Mouse (Mus musculus) forebrain, embryonic 15.5 days (tissue): ENCODE measurements around the gene Tmem174. TPM values are rescaled to one million over a fixed set of nuclear protein-coding genes. Genes with fewer than 3 reads are reported as not detected.
A peak's percentile ranks its signal among the peaks of the same experiment; 100 is the strongest.

Experiments
- ATAC-seq: fragments of 200-750 bp; cut with Nextera tagmentation; replicated peaks from 2 replicates; pipeline ENCODE4 v1.8.0; 2017; ENCODE audit warnings: mild to moderate bottlenecking, moderate TSS enrichment, moderate library complexity
- H3K27ac ChIP-seq: fragments of 300-500 bp; sonication (generic); replicated peaks from 2 replicates; pipeline ENCODE4 v1.5.1; 2015; ENCODE audit warnings: mild to moderate bottlenecking, inconsistent platforms
- H3K27me3 ChIP-seq: fragments of 300-500 bp; sonication (generic); 2 replicates; pipeline ENCODE4 v1.6.1; 2015; ENCODE audit warnings: inconsistent platforms
- H3K36me3 ChIP-seq: fragments of 300-500 bp; sonication (generic); 2 replicates; pipeline ENCODE4 v1.6.1; 2015; ENCODE audit warnings: mild to moderate bottlenecking, inconsistent platforms
- H3K4me1 ChIP-seq: fragments of 300-500 bp; sonication (generic); 2 replicates; pipeline ENCODE4 v1.6.1; 2015; ENCODE audit warnings: inconsistent platforms
- H3K4me2 ChIP-seq: fragments of 300-500 bp; sonication (generic); replicated peaks from 2 replicates; pipeline ENCODE4 v1.6.1; 2015; ENCODE audit warnings: mild to moderate bottlenecking, inconsistent platforms
- H3K4me3 ChIP-seq: fragments of 300-500 bp; sonication (generic); 2 replicates; pipeline ENCODE4 v1.5.1; 2015; ENCODE audit warnings: mild to moderate bottlenecking, inconsistent platforms
- H3K9ac ChIP-seq: fragments of 300-500 bp; sonication (generic); replicated peaks from 2 replicates; pipeline ENCODE4 v1.6.1; 2015; ENCODE audit warnings: mild to moderate bottlenecking, inconsistent platforms
- H3K9me3 ChIP-seq: fragments of 300-500 bp; sonication (generic); 2 replicates; pipeline ENCODE4 v1.6.1; 2016; ENCODE audit warnings: inconsistent platforms
- WGBS: fragments of 180-500 bp; shearing (Covaris S2); methylation state at CpG from one replicate; pipeline ENCODE4 v1.1.7; 2015; ENCODE audit warnings: mixed read lengths; 5-methylcytosine and 5-hydroxymethylcytosine counted together
- polyA plus RNA-seq: library from polyadenylated mRNA; unstranded; fragments of >200 nt; fragmentation: Nextera tagmentation; extraction: Ambion mirVana; gene quantifications from 2 replicates; pipeline ENCODE4 v1.2.1, GENCODE M21; 2015

Tmem174 gene
- polyA plus RNA-seq, 1 experiment from 2014 or later: not detected

DNA sequence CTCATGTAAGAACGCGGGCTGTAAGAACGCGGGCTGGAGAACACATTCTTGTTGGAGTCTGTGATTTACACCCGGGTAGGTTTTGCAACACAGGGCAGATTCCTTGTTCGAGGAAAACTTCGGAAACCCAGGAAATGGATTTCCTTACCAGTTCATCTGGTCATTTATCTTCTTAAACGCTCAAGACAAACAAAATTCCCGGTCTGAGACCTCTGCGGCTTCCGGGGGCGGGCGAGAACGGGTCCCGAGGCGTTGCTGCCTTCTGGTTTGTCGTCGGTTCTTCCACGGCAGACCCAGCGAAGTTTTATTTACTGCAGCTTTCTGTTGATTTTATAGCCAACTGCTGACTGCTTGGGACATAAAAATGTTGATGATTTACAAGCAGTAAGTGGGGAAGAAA, 10.5 kb downstream of the Tmem174 start:
- no peak for ATAC-seq
- Histone ChIP-seq H3K27ac (no peak overlapping the region), H3K4me1 (no peaks in the 10 kb centered on the region), H3K4me3 (no peak overlapping the region), H3K36me3 (no peaks in the 10 kb centered on the region), H3K9ac (no peak overlapping the region), H3K4me2 (no peak overlapping the region), H3K9me3 (no peaks in the 10 kb centered on the region), H3K27me3 (no peaks in the 10 kb centered on the region)
- 94% methylated on average over 20 of the region's 20 CpGs for WGBS

- H3K36me3 ChIP-seq: no peaks in the 10 kb centered on the region
- 90% methylated on average over 10 of the region's 10 CpGs for WGBS
- no peak overlapping the region for H3K4me3 ChIP-seq
- no peaks in the 10 kb centered on the region for H3K4me1 ChIP-seq
- H3K27me3 ChIP-seq: no peaks in the 10 kb centered on the region
- H3K4me2 ChIP-seq: no peak overlapping the region
- no peak overlapping the region for H3K9ac ChIP-seq
- H3K9me3 ChIP-seq: no peaks in the 10 kb centered on the region
- no peak for ATAC-seq
- no peak overlapping the region for H3K27ac ChIP-seq
Measured at GRCm38 (mm10) chr13:98624506-98624905, 12.7 kb downstream of the Tmem174 start.

GRCm38 (mm10) chr13:98622881-98623549, 14.2 kb downstream of the Tmem174 start:
- Histone ChIP-seq H3K9ac (no peak overlapping the region), H3K27ac (no peak overlapping the region), H3K27me3 (no peaks in the 10 kb centered on the region), H3K4me2 (no peak overlapping the region), H3K36me3 (no peaks in the 10 kb centered on the region), H3K9me3 (no peaks in the 10 kb centered on the region), H3K4me1 (no peaks in the 10 kb centered on the region), H3K4me3 (no peak overlapping the region)
- ATAC-seq: no peak
- 82% methylated on average over 8 of the region's 8 CpGs for WGBS

DNA sequence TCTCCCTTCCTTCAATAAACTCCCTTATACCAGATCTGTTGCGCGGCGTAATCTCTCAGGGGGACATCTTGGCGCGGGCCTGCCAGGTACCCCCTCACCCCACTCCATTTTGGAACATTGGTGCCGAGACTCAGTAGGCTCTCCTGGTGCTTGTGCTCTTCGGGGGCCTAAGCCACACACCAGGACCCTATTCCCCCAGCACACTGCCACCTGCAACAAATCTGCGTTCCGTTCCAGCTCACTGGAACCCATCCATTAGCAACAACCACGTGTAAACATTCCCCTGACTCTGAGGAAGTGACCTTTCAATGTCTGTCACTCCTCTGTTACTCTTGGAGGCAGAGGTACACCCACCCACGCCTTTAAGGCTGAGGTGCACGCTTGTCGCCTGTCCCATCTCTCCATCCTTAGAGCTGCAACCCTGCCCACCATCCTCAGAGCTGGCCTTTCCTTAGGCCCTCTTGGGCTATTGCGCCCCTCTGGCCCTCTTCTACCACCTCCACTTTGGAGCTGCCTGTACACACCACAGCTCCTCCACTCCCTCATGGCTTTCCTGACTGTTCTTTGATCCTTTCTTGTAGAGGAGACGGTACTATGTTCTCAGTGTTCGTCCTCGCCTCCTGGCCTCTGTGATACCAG, 19.7 kb downstream of the Tmem174 start:
- no peak overlapping the region for H3K4me3 ChIP-seq
- H3K27ac ChIP-seq: no peak overlapping the region
- 84% methylated on average over 17 of the region's 17 CpGs for WGBS
- no peaks in the 10 kb centered on the region for H3K4me1 ChIP-seq
- ATAC-seq: no peak
- H3K4me2 ChIP-seq: no peak overlapping the region
- no peaks in the 10 kb centered on the region for H3K27me3 ChIP-seq
- H3K9me3 ChIP-seq: no peaks in the 10 kb centered on the region
- no peak overlapping the region for H3K9ac ChIP-seq
- no peaks in the 10 kb centered on the region for H3K36me3 ChIP-seq

- WGBS: 68% methylated on average over 9 of the region's 9 CpGs
- H3K27me3 ChIP-seq: no peaks in the 10 kb centered on the region
- H3K36me3 ChIP-seq: no peaks in the 10 kb centered on the region
- no peak overlapping the region for H3K4me3 ChIP-seq
- H3K4me1 ChIP-seq: no peaks in the 10 kb centered on the region
- no peak overlapping the region for H3K27ac ChIP-seq
- ATAC-seq: no peak
- no peak overlapping the region for H3K9ac ChIP-seq
- no peaks in the 10 kb centered on the region for H3K9me3 ChIP-seq
- H3K4me2 ChIP-seq: no peak overlapping the region
Measured at GRCm38 (mm10) chr13:98607885-98608477, 29.2 kb downstream of the Tmem174 start.

DNA sequence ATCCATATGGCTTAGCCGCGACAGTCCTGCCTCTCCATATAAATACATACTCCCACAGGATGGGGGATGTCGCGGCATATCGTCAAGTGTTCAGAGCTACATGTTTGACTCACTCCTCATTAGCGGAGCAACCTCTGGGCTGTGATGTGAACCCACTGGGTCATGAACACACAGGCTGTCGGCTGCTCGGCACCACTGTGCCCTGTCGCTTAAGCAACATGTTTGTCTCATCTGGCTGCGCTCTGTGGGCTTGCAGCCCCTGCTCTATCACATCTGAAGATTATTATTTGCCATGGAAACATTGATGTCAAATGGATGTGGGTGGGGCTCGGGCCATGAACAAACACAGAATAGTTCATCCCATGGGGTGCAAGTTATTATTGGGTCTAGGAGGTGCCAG, 33.4 kb downstream of the Tmem174 start:
- no peaks in the 10 kb centered on the region for H3K36me3 ChIP-seq
- no peak overlapping the region for H3K9ac ChIP-seq
- H3K4me1 ChIP-seq: no peaks in the 10 kb centered on the region
- H3K27ac ChIP-seq: no peak overlapping the region
- H3K27me3 ChIP-seq: no peaks in the 10 kb centered on the region
- WGBS: 90% methylated on average over 11 of the region's 11 CpGs
- H3K4me2 ChIP-seq: no peak overlapping the region
- no peak for ATAC-seq
- H3K4me3 ChIP-seq: no peak overlapping the region
- H3K9me3 ChIP-seq: no peaks in the 10 kb centered on the region

DNA sequence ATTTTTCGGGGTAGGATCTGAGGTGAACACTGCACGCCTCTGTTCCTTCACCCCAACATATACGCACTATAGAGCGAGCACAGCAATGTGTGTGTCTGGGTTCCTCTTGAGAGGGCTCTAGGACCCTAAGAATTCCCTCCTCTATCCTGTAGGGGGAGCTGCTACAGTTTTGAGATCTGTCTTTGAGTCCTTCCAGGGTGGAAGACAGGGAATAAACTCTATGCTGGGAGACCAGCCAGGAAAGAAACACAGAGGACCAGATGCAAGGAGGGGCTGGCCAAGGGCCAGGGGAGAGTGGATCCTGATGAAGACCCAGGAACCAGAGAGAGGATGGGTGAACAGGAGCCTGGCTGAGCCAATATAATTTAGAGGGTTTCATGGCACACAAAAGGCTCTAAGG, 40.5 kb downstream of the Tmem174 start:
- Histone ChIP-seq H3K4me2 (no peak overlapping the region), H3K36me3 (no peaks in the 10 kb centered on the region), H3K4me1 (no peaks in the 10 kb centered on the region), H3K4me3 (no peak overlapping the region), H3K9ac (no peak overlapping the region), H3K27ac (no peak overlapping the region), H3K27me3 (0 out of 2 replicates have a peak, but pooled peaks cover 3% of the 10 kb centered on the region), H3K9me3 (no peaks in the 10 kb centered on the region)
- no peak for ATAC-seq
- WGBS: 86% methylated on average over 4 of the region's 4 CpGs

DNA sequence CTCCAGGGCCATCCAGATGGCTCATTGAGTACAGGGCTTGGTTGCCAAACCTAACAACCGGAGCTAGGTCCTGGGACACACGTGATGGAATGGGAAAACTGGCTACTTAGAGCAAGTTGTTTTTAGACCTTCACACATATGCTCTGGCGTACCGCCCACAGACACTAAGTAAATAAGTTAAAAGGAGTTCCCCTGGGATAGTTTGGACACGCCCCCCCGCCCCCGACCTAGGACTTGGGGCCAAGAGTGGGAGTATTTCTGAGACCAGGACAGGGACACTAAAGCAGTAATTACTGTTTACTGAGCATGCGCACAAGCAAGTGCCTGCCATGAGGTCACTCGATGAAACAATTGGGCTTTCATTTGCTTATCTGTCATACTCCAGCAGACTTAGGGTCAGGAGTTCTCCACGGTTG, 42.5 kb downstream of the Tmem174 start:
- no peaks in the 10 kb centered on the region for H3K36me3 ChIP-seq
- no peak for ATAC-seq
- no peak overlapping the region for H3K27ac ChIP-seq
- no peak overlapping the region for H3K9ac ChIP-seq
- WGBS: 82% methylated on average over 10 of the region's 10 CpGs
- H3K4me2 ChIP-seq: no peak overlapping the region
- H3K4me3 ChIP-seq: no peak overlapping the region
- peaks cover 17% of the 10 kb centered on the region for H3K27me3 ChIP-seq
- H3K4me1 ChIP-seq: no peaks in the 10 kb centered on the region
- H3K9me3 ChIP-seq: no peaks in the 10 kb centered on the region

DNA sequence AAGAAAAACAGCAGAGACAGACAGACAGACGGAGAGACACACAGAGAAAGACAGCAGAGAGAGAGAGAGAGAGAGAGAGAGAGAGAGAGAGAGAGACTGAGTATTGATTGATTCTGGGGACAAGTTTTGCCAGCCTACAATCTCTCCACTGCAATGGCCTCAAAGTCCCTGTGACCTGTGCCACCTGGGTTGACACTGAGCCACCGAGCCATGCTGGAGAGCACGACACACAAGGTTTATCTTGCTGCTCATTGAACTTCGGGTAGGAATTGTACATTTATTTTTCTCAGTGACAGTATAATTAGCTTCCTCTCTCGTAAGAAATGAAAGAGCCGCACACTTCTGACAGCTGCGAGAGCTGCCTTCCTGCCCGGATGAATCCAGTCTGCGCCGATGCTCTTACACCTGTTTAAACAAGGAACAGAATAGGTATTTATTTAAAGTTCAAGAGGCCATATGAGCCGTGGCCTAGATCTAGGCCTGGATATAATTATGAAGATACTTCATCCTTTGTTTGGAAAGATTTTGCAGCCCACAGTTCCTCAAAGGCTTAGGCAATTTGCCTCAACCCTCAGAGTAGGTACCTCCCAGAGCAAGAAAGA, 43.2 kb downstream of the Tmem174 start:
- Histone ChIP-seq H3K4me3 (no peak overlapping the region), H3K4me2 (no peak overlapping the region), H3K36me3 (no peaks in the 10 kb centered on the region), H3K27ac (no peak overlapping the region), H3K9ac (no peak overlapping the region), H3K4me1 (peaks cover 1% of the 10 kb centered on the region), H3K9me3 (no peaks in the 10 kb centered on the region), H3K27me3 (peaks cover 24% of the 10 kb centered on the region)
- 83% methylated on average over 11 of the region's 11 CpGs for WGBS
- ATAC-seq: no peak

DNA sequence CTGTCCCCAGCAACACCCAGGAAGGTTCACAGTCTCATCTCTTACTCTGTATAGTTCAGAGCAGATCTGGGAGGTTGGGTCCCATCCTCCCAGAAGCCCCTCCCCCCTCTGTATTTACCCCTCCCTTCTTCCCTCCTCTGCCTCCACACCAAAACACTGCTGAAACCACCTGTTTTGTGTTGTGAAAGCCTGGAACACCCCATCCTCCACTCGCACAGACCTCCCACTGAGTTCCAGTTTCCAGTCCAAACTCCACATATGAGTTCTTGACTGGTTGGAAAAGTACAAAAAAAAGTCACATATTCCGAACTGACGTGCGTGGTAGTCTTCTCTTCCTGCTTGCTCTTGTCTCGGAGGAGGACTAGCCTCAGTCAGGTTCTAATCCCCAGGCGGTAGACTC, 45.8 kb downstream of the Tmem174 start:
- Histone ChIP-seq H3K9me3 (no peaks in the 10 kb centered on the region), H3K27ac (no peak overlapping the region), H3K4me3 (no peak overlapping the region), H3K27me3 (peaks cover 49% of the 10 kb centered on the region), H3K9ac (no peak overlapping the region), H3K4me2 (no peak overlapping the region), H3K36me3 (no peaks in the 10 kb centered on the region), H3K4me1 (peaks cover 9% of the 10 kb centered on the region)
- ATAC-seq: no peak
- WGBS: 71% methylated on average over 6 of the region's 6 CpGs

GRCm38 (mm10) chr13:98590693-98591389, 46.4 kb downstream of the Tmem174 start:
- peaks cover 54% of the 10 kb centered on the region for H3K27me3 ChIP-seq
- no peaks in the 10 kb centered on the region for H3K9me3 ChIP-seq
- no peak for ATAC-seq
- 71% methylated on average over 6 of the region's 6 CpGs for WGBS
- H3K36me3 ChIP-seq: no peaks in the 10 kb centered on the region
- H3K4me1 ChIP-seq: peaks cover 9% of the 10 kb centered on the region
- no peak overlapping the region for H3K4me3 ChIP-seq
- no peak overlapping the region for H3K4me2 ChIP-seq
- no peak overlapping the region for H3K9ac ChIP-seq
- no peak overlapping the region for H3K27ac ChIP-seq

DNA sequence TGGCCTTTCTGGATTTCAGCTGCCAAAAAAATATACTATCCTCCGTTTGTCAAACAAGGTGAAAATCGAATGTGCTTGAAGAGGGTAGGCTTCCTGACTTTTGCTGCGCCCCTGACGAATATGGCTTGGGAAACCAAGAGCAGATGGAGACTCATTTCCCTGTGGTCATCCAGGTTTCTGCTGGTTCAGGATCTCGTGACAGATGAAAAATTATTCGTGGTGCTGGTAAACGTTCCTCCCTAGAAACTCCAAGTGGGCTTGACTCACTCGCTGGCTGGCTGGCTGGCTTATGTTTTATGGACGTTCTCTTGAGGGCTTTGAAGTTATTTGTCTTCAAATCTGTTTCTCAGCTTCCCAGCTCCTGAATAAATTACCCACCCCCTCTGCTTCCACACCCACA, 47.6 kb downstream of the Tmem174 start:
- Histone ChIP-seq H3K4me2 (0 out of 2 replicates have a peak overlapping the region, but pooled peaks have one; percentile 64), H3K27me3 (peaks cover 67% of the 10 kb centered on the region), H3K4me1 (peaks cover 9% of the 10 kb centered on the region), H3K9ac (no peak overlapping the region), H3K9me3 (no peaks in the 10 kb centered on the region), H3K36me3 (no peaks in the 10 kb centered on the region), H3K27ac (no peak overlapping the region), H3K4me3 (no peak overlapping the region; the same call in 1 of the 2 replicates)
- 56% methylated on average over 9 of the region's 9 CpGs for WGBS
- ATAC-seq: no peak
